Mouse (Mus musculus) mouse trophoblast stem cell (cell line): ENCODE results near the gene Arid5b.

Experiments used
- in situ Hi-C, 2 experiments: fragments of 300-500 bp; cut with MseI, MboI; formaldehyde crosslinking; loops; 2 replicates in 1 of 2; 3 replicates in 1 of 2; pipeline ENCODE4 v1.15.1; 2025

Gene Arid5b

GRCm38 (mm10) chr10:68165709-68166694 lies 112.5 kb downstream of the Arid5b start:
- in situ Hi-C loops = no loop called here

GRCm38 (mm10) chr10:68164723-68165706 lies 113.5 kb downstream of the Arid5b start:
- in situ Hi-C loops = no loop called here

- in situ Hi-C loops = no loop called here
These were observed 114.4 kb downstream of the Arid5b start for GRCm38 (mm10) chr10:68164137-68164536.

GRCm38 (mm10) chr10:68159759-68160158 lies 118.8 kb downstream of the Arid5b start:
- in situ Hi-C loops = no loop called here

GRCm38 (mm10) chr10:68158555-68158954 lies 120.0 kb downstream of the Arid5b start:
- in situ Hi-C loops = no loop called here

GRCm38 (mm10) chr10:68157511-68157910 lies 121.0 kb downstream of the Arid5b start:
- in situ Hi-C loops = no loop called here

- in situ Hi-C loops = no loop called here
These were observed 121.8 kb downstream of the Arid5b start for GRCm38 (mm10) chr10:68156646-68157245.

GRCm38 (mm10) chr10:68156159-68156558 lies 122.4 kb downstream of the Arid5b start:
- in situ Hi-C loops = no loop called here

- in situ Hi-C loops = no loop called here
These were observed 123.0 kb downstream of the Arid5b start for GRCm38 (mm10) chr10:68155431-68156119.

- in situ Hi-C loops = no loop called here
These were observed 124.3 kb downstream of the Arid5b start for GRCm38 (mm10) chr10:68154046-68154765.

- in situ Hi-C loops = no loop called here
These were observed 125.0 kb downstream of the Arid5b start for GRCm38 (mm10) chr10:68153344-68154045.

GRCm38 (mm10) chr10:68148495-68148894 lies 130.0 kb downstream of the Arid5b start:
- in situ Hi-C loops = no loop called here

- in situ Hi-C loops = no loop called here
These were observed 130.8 kb downstream of the Arid5b start for GRCm38 (mm10) chr10:68147730-68148129.

GRCm38 (mm10) chr10:68146842-68147241 lies 131.7 kb downstream of the Arid5b start:
- in situ Hi-C loops = no loop called here

GRCm38 (mm10) chr10:68145286-68145950 lies 133.1 kb downstream of the Arid5b start:
- in situ Hi-C loops = no loop called here

- in situ Hi-C loops = no loop called here
These were observed 136.0 kb downstream of the Arid5b start for GRCm38 (mm10) chr10:68142501-68142900.

- in situ Hi-C loops = no loop called here
These were observed 137.0 kb downstream of the Arid5b start for GRCm38 (mm10) chr10:68141567-68141966.

GRCm38 (mm10) chr10:68140871-68141270 lies 137.7 kb downstream of the Arid5b start:
- in situ Hi-C loops = no loop called here

- in situ Hi-C loops = no loop called here
These were observed 138.2 kb downstream of the Arid5b start for GRCm38 (mm10) chr10:68140306-68140705.
